Mouse (Mus musculus): ENCODE results near the gene D6Ertd527e. TPM values are rescaled to one million over a fixed set of nuclear protein-coding genes. Genes with fewer than 3 reads are reported as not detected.
"Not testable (repeated sequence)": the region's sequence is repeated elsewhere in the genome, so short reads cannot be mapped to it uniquely, and the experiment has no call there.

The D6Ertd527e gene
- polyA plus RNA-seq, 1 experiment from 2014 or later: 0.17 TPM

- Histone ChIP-seq H3K9ac (ENCODE audit: low read length) (no peak overlapping the region), H3K27me3 (ENCODE audit: control insufficient read depth, insufficient read depth, low read length) (no peaks in the 10 kb centered on the region), H3K4me3 (ENCODE audit: low read depth, low read length) (no peak overlapping the region), H3K4me1 (ENCODE audit: control insufficient read depth, insufficient read depth, low read length) (no peaks in the 10 kb centered on the region), H3K36me3 (ENCODE audit: control insufficient read depth, insufficient read depth, low read length) (peaks cover 5% of the 10 kb centered on the region; the same call in 1 of the 2 replicates), H3K4me2 (ENCODE audit: low read depth) (no peak overlapping the region), H3K9me3 (ENCODE audit: control insufficient read depth, low read length) (no peaks in the 10 kb centered on the region), H3K27ac (ENCODE audit: low read depth, low read length) (no peak overlapping the region)
- no peak for DNase-seq (ENCODE audit: low spot score)
- WGBS: 86% methylated on average over 4 of the region's 4 CpGs
- no peak for ATAC-seq (ENCODE audit: insufficient read depth, low FRiP score, low TSS enrichment)
Observed at GRCm38 (mm10) chr6:87079457-87079856, 25.1 kb upstream of the D6Ertd527e start.

GRCm38 (mm10) chr6:87085026-87085425 lies 19.5 kb upstream of the D6Ertd527e start:
- Histone ChIP-seq H3K27ac (ENCODE audit: low read depth, low read length) (no peak overlapping the region), H3K27me3 (ENCODE audit: control insufficient read depth, insufficient read depth, low read length) (no peaks in the 10 kb centered on the region), H3K4me2 (ENCODE audit: low read depth) (no peak overlapping the region), H3K4me3 (ENCODE audit: low read depth, low read length) (no peak overlapping the region), H3K4me1 (ENCODE audit: control insufficient read depth, insufficient read depth, low read length) (no peaks in the 10 kb centered on the region), H3K9me3 (ENCODE audit: control insufficient read depth, low read length) (no peaks in the 10 kb centered on the region), H3K9ac (ENCODE audit: low read length) (no peak overlapping the region), H3K36me3 (ENCODE audit: control insufficient read depth, insufficient read depth, low read length) (peaks cover 10% of the 10 kb centered on the region; the same call in 1 of the 2 replicates)
- no peak for DNase-seq (ENCODE audit: low spot score)
- WGBS: 92% methylated on average over 6 of the region's 6 CpGs
- ATAC-seq (ENCODE audit: insufficient read depth, low FRiP score, low TSS enrichment): no peak

DNA sequence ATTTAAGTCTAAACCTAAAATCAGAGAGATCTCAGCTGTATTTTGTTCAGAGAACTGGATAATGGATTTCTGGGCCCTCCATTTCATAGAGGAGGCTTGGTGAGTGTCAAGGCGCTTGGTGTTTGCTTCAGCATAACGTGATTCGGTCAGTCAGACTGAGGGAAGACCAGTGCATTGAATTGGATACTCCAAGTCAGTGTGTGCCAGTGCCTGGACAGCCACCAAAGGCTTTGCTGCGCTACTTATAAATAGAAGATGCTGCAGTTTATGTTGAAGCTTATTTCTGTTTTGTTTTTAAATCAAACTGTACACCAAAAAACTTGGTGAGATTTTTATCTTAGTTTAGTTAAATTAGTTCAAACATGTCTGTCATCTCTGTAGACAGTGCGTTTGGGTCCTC lies 16.2 kb upstream of the D6Ertd527e start:
- no peaks in the 10 kb centered on the region for H3K4me1 ChIP-seq (ENCODE audit: control insufficient read depth, insufficient read depth, low read length)
- DNase-seq (ENCODE audit: low spot score) (no peak), ATAC-seq (ENCODE audit: insufficient read depth, low FRiP score, low TSS enrichment) (no peak)
- H3K9me3 ChIP-seq (ENCODE audit: control insufficient read depth, low read length): no peaks in the 10 kb centered on the region
- 95% methylated on average over 5 of the region's 5 CpGs for WGBS
- no peak overlapping the region for H3K27ac ChIP-seq (ENCODE audit: low read depth, low read length)
- no peak overlapping the region for H3K4me2 ChIP-seq (ENCODE audit: low read depth)
- H3K27me3 ChIP-seq (ENCODE audit: control insufficient read depth, insufficient read depth, low read length): no peaks in the 10 kb centered on the region
- no peak overlapping the region for H3K9ac ChIP-seq (ENCODE audit: low read length)
- H3K4me3 ChIP-seq (ENCODE audit: low read depth, low read length): no peak overlapping the region
- peaks cover 12% of the 10 kb centered on the region; the same call in 1 of the 2 replicates for H3K36me3 ChIP-seq (ENCODE audit: control insufficient read depth, insufficient read depth, low read length)

- H3K4me2 ChIP-seq (ENCODE audit: low read depth): no peak overlapping the region
- H3K4me3 ChIP-seq (ENCODE audit: low read depth, low read length): no peak overlapping the region
- no peak overlapping the region for H3K27ac ChIP-seq (ENCODE audit: low read depth, low read length)
- H3K4me1 ChIP-seq (ENCODE audit: control insufficient read depth, insufficient read depth, low read length): no peaks in the 10 kb centered on the region
- no peak overlapping the region for H3K9ac ChIP-seq (ENCODE audit: low read length)
- H3K36me3 ChIP-seq (ENCODE audit: control insufficient read depth, insufficient read depth, low read length): peaks cover 10% of the 10 kb centered on the region; the same call in 1 of the 2 replicates
- WGBS: 88% methylated on average over 3 of the region's 3 CpGs
- no peaks in the 10 kb centered on the region for H3K9me3 ChIP-seq (ENCODE audit: control insufficient read depth, low read length)
- H3K27me3 ChIP-seq (ENCODE audit: control insufficient read depth, insufficient read depth, low read length): no peaks in the 10 kb centered on the region
- ATAC-seq (ENCODE audit: insufficient read depth, low FRiP score, low TSS enrichment): no peak
- DNase-seq (ENCODE audit: low spot score): no peak
Observed at GRCm38 (mm10) chr6:87090877-87091276, 13.7 kb upstream of the D6Ertd527e start.

DNA sequence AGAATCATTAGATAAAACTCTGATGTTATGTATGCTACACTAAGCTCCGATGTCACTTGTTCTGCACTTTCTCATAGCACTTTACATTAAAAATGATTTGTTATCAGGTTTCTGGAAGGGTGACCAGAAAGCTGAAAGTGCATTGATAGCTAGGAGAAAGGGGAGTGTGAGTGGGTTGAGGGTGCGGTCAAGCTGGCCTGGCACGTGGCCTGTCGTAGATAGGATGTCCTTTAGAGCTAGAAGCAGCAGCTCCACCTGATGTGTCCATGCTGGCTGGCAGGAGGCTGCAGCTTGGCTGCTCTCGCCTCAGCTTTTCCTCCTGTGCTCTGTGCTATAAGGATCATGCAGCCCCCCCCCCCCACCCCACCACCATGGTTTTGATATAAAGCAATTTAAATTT lies 12.1 kb upstream of the D6Ertd527e start:
- DNase-seq (ENCODE audit: low spot score) (no peak), ATAC-seq (ENCODE audit: insufficient read depth, low FRiP score, low TSS enrichment) (no peak)
- Histone ChIP-seq H3K36me3 (ENCODE audit: control insufficient read depth, insufficient read depth, low read length) (0 out of 2 replicates have a peak, but pooled peaks cover 7% of the 10 kb centered on the region), H3K27ac (ENCODE audit: low read depth, low read length) (no peak overlapping the region), H3K4me2 (ENCODE audit: low read depth) (no peak overlapping the region), H3K4me3 (ENCODE audit: low read depth, low read length) (no peak overlapping the region), H3K9ac (ENCODE audit: low read length) (no peak overlapping the region), H3K4me1 (ENCODE audit: control insufficient read depth, insufficient read depth, low read length) (no peaks in the 10 kb centered on the region), H3K9me3 (ENCODE audit: control insufficient read depth, low read length) (no peaks in the 10 kb centered on the region), H3K27me3 (ENCODE audit: control insufficient read depth, insufficient read depth, low read length) (no peaks in the 10 kb centered on the region)
- WGBS: 89% methylated on average over 5 of the region's 5 CpGs

- not testable (repeated sequence) for H3K27ac ChIP-seq (ENCODE audit: low read depth, low read length); H3K4me3 ChIP-seq (ENCODE audit: low read depth, low read length); H3K36me3 ChIP-seq (ENCODE audit: control insufficient read depth, insufficient read depth, low read length); H3K9me3 ChIP-seq (ENCODE audit: control insufficient read depth, low read length); H3K27me3 ChIP-seq (ENCODE audit: control insufficient read depth, insufficient read depth, low read length); H3K4me1 ChIP-seq (ENCODE audit: control insufficient read depth, insufficient read depth, low read length); H3K4me2 ChIP-seq (ENCODE audit: low read depth); H3K9ac ChIP-seq (ENCODE audit: low read length); ATAC-seq (ENCODE audit: insufficient read depth, low FRiP score, low TSS enrichment); DNase-seq (ENCODE audit: low spot score)
- 94% methylated on average over 8 of the region's 8 CpGs for WGBS
Observed at GRCm38 (mm10) chr6:87093631-87094030, 10.9 kb upstream of the D6Ertd527e start.

DNA sequence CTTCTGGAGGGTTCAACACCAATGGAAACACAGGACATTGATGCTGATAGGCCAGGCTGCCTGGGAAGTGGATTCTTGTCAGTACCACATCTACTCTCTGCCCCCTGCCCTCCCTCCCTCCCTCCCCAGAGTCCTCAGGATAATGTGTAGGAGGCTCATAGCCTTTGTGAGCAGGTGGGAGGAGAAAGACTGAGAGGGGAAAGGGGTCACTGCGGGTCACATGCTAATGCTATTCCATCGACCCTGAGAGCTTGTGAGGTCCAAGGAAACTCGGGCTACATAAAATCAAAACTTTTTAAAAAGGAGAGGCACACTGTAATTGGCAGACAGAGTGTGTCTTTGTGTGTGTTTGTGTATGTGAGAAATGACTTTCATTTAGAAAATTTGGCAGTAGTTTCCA lies 5.3 kb upstream of the D6Ertd527e start:
- Histone ChIP-seq H3K27me3 (ENCODE audit: control insufficient read depth, insufficient read depth, low read length) (no peaks in the 10 kb centered on the region), H3K4me1 (ENCODE audit: control insufficient read depth, insufficient read depth, low read length) (no peaks in the 10 kb centered on the region), H3K9ac (ENCODE audit: low read length) (no peak overlapping the region), H3K4me3 (ENCODE audit: low read depth, low read length) (no peak overlapping the region), H3K27ac (ENCODE audit: low read depth, low read length) (no peak overlapping the region), H3K36me3 (ENCODE audit: control insufficient read depth, insufficient read depth, low read length) (no peaks in the 10 kb centered on the region), H3K9me3 (ENCODE audit: control insufficient read depth, low read length) (no peaks in the 10 kb centered on the region), H3K4me2 (ENCODE audit: low read depth) (no peak overlapping the region)
- ATAC-seq (ENCODE audit: insufficient read depth, low FRiP score, low TSS enrichment) (no peak), DNase-seq (ENCODE audit: low spot score) (no peak)
- WGBS: 17% methylated on average over 3 of the region's 3 CpGs

DNA sequence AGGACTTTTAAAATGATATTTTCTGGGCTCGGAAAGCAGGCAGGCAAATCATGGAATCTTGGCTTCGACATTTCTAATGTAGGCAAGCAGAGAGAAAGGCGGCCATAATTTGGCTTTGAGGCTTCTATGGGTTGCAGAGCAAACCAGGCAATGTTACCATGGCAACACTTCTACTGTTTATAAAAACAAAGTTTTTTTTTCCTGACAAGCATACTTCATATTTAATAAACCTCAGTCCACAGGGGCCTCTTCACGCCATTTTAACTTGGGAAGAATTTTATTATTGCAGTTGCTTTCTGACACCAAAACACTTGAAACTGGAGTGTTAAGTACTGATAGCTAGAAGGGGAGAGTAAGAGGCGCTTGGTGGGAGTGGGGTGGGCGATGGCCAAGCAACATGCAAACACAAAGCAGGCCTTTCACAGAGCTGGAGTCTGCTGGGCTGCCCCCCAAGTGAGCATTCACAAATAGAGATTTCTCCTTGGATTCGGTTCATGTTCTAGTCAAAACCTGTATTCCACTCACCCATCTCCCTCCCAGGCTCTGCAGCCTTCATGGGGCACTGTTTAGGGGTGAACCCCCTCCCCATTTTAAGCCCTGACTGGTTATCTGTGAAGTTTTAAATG lies 4.8 kb upstream of the D6Ertd527e start:
- ATAC-seq (ENCODE audit: insufficient read depth, low FRiP score, low TSS enrichment) (no peak), DNase-seq (ENCODE audit: low spot score) (peak; percentile 21)
- Histone ChIP-seq H3K9ac (ENCODE audit: low read length) (no peak overlapping the region), H3K4me1 (ENCODE audit: control insufficient read depth, insufficient read depth, low read length) (no peaks in the 10 kb centered on the region), H3K4me2 (ENCODE audit: low read depth) (no peak overlapping the region), H3K9me3 (ENCODE audit: control insufficient read depth, low read length) (no peaks in the 10 kb centered on the region), H3K4me3 (ENCODE audit: low read depth, low read length) (no peak overlapping the region), H3K27ac (ENCODE audit: low read depth, low read length) (no peak overlapping the region), H3K27me3 (ENCODE audit: control insufficient read depth, insufficient read depth, low read length) (no peaks in the 10 kb centered on the region), H3K36me3 (ENCODE audit: control insufficient read depth, insufficient read depth, low read length) (no peaks in the 10 kb centered on the region)
- WGBS: 64% methylated on average over 7 of the region's 7 CpGs

GRCm38 (mm10) chr6:87100297-87101020 lies 4.1 kb upstream of the D6Ertd527e start:
- ATAC-seq (ENCODE audit: insufficient read depth, low FRiP score, low TSS enrichment): no peak
- Histone ChIP-seq H3K4me1 (ENCODE audit: control insufficient read depth, insufficient read depth, low read length) (no peaks in the 10 kb centered on the region), H3K27ac (ENCODE audit: low read depth, low read length) (no peak overlapping the region), H3K9ac (ENCODE audit: low read length) (no peak overlapping the region), H3K36me3 (ENCODE audit: control insufficient read depth, insufficient read depth, low read length) (no peaks in the 10 kb centered on the region), H3K4me3 (ENCODE audit: low read depth, low read length) (no peak overlapping the region), H3K27me3 (ENCODE audit: control insufficient read depth, insufficient read depth, low read length) (no peaks in the 10 kb centered on the region), H3K9me3 (ENCODE audit: control insufficient read depth, low read length) (no peaks in the 10 kb centered on the region), H3K4me2 (ENCODE audit: low read depth) (no peak overlapping the region)
- DNase-seq (ENCODE audit: low spot score): no peak
- WGBS: 90% methylated on average over 9 of the region's 9 CpGs
